Mouse (Mus musculus) ES-Bruce4 (cell line): ENCODE measurements around the gene Gys2.

Experiments used
- CTCF ChIP-seq: IDR thresholded peaks from one replicate; pipeline ENCODE4 v1.8.1; 2011; ENCODE audit warnings: low read depth, low read length
- EP300 ChIP-seq: IDR thresholded peaks from 2 replicates; pipeline ENCODE4 v1.6.1; 2011; ENCODE audit warnings: low read depth, low read length; ENCODE audit not compliant: insufficient read depth
- POLR2A ChIP-seq: IDR thresholded peaks from one replicate; pipeline ENCODE4 v1.8.1; 2011; ENCODE audit warnings: low read length; ENCODE audit not compliant: insufficient read depth

- TF ChIP-seq EP300 (no peak), POLR2A (no peak), CTCF (no peak)
These were observed 10.7 kb downstream of the Gys2 start for GRCm38 (mm10) chr6:142462194-142462593.
